Mouse (Mus musculus): Measurements from ENCODE around the gene Tmem74b.
A peak's percentile ranks its signal among the peaks of the same experiment; 100 is the strongest.

Gene Tmem74b

GRCm38 (mm10) chr2:151740741-151741526 is 39.1 kb downstream of the Tmem74b start:
- DNase-seq (ENCODE audit: low read depth, low spot score), result peak; percentile 82

- no peak for DNase-seq (ENCODE audit: low read depth, low spot score)
Observed at GRCm38 (mm10) chr2:151742084-151742483, 40.3 kb downstream of the Tmem74b start.

GRCm38 (mm10) chr2:151742850-151743679 is 41.3 kb downstream of the Tmem74b start:
- DNase-seq (ENCODE audit: low read depth, low spot score), result no peak

- DNase-seq (ENCODE audit: low read depth, low spot score), result no peak
Observed at GRCm38 (mm10) chr2:151743845-151744244, 42.0 kb downstream of the Tmem74b start, which contains the start of gene Psmf1. Gene Psmf1, minus strand, starts transcription at chr2:151744186.

GRCm38 (mm10) chr2:151747847-151748705 is 46.3 kb downstream of the Tmem74b start:
- DNase-seq (ENCODE audit: low read depth, low spot score), result peak; percentile 46

- DNase-seq (ENCODE audit: low read depth, low spot score), result no peak
Observed at GRCm38 (mm10) chr2:151751330-151751729, 49.5 kb downstream of the Tmem74b start.

- no peak for DNase-seq (ENCODE audit: low read depth, low spot score)
Observed at GRCm38 (mm10) chr2:151756277-151757061, 54.7 kb downstream of the Tmem74b start.

GRCm38 (mm10) chr2:151757451-151757850 is 55.6 kb downstream of the Tmem74b start:
- no peak for DNase-seq (ENCODE audit: low read depth, low spot score)

GRCm38 (mm10) chr2:151758806-151759353 is 57.1 kb downstream of the Tmem74b start:
- no peak for DNase-seq (ENCODE audit: low read depth, low spot score)

Data from brain, embryonic 18.5 days (tissue).